Mouse (Mus musculus) urinary bladder, postnatal 10 days (tissue): ENCODE measurements around the gene Syngap1.

ENCODE experiments used
- DNase-seq: peaks from one replicate; pipeline ENCODE4 v3.0.0; 2022; ENCODE audit warnings: low spot score

Gene Syngap1

GRCm38 (mm10) chr17:26995006-26995405, 54.0 kb downstream of the Syngap1 start:
- no peak for DNase-seq

- no peak for DNase-seq
Measured at GRCm38 (mm10) chr17:26995562-26995961, 54.5 kb downstream of the Syngap1 start.

- DNase-seq: no peak
Measured at GRCm38 (mm10) chr17:26997661-26998060, 56.6 kb downstream of the Syngap1 start.

- DNase-seq: no peak
Measured at GRCm38 (mm10) chr17:26998283-26998682, 57.2 kb downstream of the Syngap1 start.

GRCm38 (mm10) chr17:26999996-27000395, 58.9 kb downstream of the Syngap1 start:
- no peak for DNase-seq

DNA sequence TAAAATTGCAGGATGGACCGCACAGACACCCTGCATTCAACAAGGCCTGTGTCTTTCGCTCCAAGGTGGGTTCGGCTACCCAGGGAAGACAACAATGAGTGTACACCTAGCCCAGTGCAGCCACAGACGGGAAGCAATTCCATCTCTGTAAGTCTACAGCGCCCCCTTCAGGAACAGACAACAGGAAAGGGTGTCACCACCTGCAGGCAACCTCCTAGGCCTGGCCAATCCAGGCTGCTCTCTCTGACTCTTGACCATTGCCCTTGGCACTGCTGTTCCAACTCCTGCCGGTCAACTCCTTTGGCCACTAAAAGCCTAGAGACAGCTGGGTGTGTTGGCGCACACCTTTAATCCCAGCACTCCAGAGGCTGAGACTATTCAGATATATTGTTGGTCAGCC, 60.1 kb downstream of the Syngap1 start:
- DNase-seq: no peak

- no peak for DNase-seq
Measured at GRCm38 (mm10) chr17:27001889-27002288, 60.8 kb downstream of the Syngap1 start.

DNA sequence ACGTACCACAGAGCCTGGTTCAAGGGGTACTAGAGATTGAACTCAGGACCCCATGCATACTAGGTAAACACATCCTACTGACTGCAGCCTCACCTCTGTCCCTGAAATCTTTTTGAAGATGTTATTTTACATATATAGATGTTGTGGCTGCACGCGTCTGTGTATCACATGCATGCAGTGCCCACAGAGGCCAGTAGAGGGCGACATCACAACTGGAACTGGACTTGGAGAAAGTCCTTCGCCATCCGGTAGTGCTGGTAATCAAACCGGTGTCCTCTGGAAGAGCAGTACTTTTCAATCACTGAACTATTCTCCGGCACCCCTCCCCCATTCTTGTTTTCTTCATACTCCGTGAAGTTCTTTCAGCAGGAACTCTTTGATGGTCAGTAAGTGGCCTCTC, 63.4 kb downstream of the Syngap1 start:
- DNase-seq: no peak

GRCm38 (mm10) chr17:27004903-27005485, 63.9 kb downstream of the Syngap1 start:
- no peak for DNase-seq

- no peak for DNase-seq
Measured at GRCm38 (mm10) chr17:27005644-27006043, 64.6 kb downstream of the Syngap1 start.

GRCm38 (mm10) chr17:27008277-27008676, 67.2 kb downstream of the Syngap1 start:
- no peak for DNase-seq

GRCm38 (mm10) chr17:27011167-27011566, 70.1 kb downstream of the Syngap1 start:
- no peak for DNase-seq

GRCm38 (mm10) chr17:27011998-27012672, 71.1 kb downstream of the Syngap1 start:
- no peak for DNase-seq

DNA sequence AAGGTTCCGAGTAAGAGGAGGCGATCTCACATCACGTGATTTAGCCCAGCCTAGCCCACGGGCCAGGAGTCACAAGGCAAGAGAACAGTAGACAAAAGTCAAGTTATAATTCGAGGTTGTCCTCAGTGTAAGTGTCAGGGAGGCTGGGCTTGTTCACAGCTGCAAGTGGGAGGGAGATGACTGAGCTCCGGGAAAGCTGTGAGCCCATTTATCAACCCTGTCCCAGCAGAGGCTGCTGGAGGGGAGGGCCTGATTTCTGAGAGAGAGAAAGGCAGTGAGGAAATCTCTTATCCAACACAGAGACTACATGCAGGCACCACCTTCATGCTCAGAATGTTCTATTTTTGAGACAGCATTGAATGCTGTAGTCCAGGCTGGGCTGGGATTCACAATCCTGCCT, 71.9 kb downstream of the Syngap1 start:
- DNase-seq: no peak

DNA sequence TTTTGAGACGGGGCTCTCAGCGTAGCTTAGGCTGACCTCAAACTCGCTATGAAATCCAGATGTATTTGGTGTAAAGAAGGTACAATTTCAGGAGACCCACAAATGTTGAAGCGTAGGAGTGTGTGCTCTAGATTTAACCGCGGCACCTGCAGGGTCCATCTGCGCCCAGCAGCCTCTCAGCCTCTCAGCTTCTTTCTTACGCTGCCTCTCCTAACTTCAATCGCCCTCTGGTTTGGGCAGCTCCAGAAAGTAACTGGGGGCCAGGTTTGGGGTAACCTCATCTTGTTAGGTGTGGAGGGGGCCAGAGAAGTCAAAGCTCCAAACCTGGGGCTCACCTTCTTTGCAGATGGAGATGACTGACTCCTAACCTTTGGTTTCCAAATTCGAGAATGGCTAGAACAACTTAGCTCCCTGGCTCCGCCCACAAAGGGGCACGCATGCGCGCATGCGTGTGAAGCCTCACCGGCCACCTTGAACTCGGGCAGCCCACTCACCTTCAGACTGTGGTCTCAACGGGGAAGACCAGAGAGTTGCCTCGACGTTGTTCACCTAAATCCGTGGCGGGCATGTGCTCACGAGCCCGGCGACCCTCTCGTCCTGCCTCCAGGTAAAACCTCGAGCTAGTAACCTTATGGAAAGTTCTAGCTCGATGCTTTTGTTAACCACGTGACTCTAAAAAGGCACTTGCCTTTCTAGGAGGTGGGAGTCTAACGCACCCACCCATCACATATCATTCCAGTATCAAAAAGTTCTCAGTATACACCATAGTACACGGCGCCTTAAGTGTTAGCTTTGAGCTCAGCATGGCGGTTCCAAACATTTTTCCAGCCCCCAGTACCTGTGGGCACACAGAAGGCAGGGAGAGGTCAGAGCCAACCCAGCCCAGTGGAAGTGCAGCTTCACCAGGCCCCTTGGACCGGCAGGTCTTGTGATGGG, 76.8 kb downstream of the Syngap1 start:
- peak; percentile 58 for DNase-seq

GRCm38 (mm10) chr17:27018555-27019196, 77.6 kb downstream of the Syngap1 start:
- DNase-seq: no peak

DNA sequence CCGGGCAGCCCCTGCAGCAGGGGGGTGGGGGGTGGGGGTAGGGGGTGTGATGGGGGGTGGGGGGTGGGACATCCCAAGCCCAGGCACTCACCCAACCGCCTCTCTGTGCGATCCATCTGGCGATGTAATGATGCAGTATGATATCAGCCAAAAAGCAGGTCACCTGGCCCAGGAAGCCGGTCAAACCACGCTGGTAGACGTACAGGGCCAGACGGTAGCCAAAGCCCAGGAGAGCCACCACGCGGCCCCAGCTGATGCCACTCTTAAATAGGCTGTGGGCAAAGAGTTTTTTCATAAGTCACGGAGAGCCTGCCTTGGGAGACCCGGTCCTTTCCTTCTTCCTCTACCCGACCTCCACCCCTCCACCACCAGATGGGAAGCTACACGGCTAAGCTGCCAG, 80.0 kb downstream of the Syngap1 start:
- no peak for DNase-seq

GRCm38 (mm10) chr17:27021736-27022135, 80.7 kb downstream of the Syngap1 start:
- no peak for DNase-seq
